Mouse (Mus musculus) ES-E14 (cell line): ENCODE results near the gene Prrt1.

Source experiments
- CHD2 ChIP-seq: IDR thresholded peaks from 2 replicates; pipeline ENCODE4 v1.6.1; 2014; ENCODE audit warnings: mild to moderate bottlenecking, low read depth, low read length, inconsistent platforms
- HCFC1 ChIP-seq: IDR thresholded peaks from 2 replicates; pipeline ENCODE4 v1.6.1; 2012; ENCODE audit warnings: low read length, inconsistent platforms, borderline replicate concordance; ENCODE audit not compliant: insufficient read depth
- MAFK ChIP-seq: IDR thresholded peaks from 2 replicates; pipeline ENCODE4 v1.6.1; 2014; ENCODE audit warnings: mild to moderate bottlenecking, low read depth, low read length, inconsistent platforms; ENCODE audit not compliant: insufficient read depth
- ZNF384 ChIP-seq: IDR thresholded peaks from 2 replicates; pipeline ENCODE4 v1.6.1; 2012; ENCODE audit warnings: low read depth, low read length, inconsistent platforms

- no peak for TF ChIP-seq CHD2
- no peak for TF ChIP-seq MAFK
- TF ChIP-seq ZNF384: no peak
- TF ChIP-seq HCFC1: no peak
Observed at GRCm38 (mm10) chr17:34582528-34582927, 46.8 kb upstream of the Prrt1 start.
